Mouse (Mus musculus) thymus, adult 2 months (tissue): ENCODE measurements around the gene Srcap. TPM values are rescaled to one million over a fixed set of nuclear protein-coding genes. Genes with fewer than 3 reads are reported as not detected.
"Not testable (repeated sequence)": the region's sequence is repeated elsewhere in the genome, so short reads cannot be mapped to it uniquely, and the experiment has no call there.

ENCODE experiments used
- DNase-seq: peaks from one replicate; pipeline ENCODE4 v3.0.0; 2021
- H3K27ac ChIP-seq: fragments of 200-500 bp; 2 replicates; pipeline ENCODE4 v1.5.1; 2012; ENCODE audit warnings: low read length, control low read depth; ENCODE audit not compliant: control insufficient read depth, insufficient read depth
- H3K27me3 ChIP-seq: fragments of 200-500 bp; 2 replicates; pipeline ENCODE4 v1.6.1; 2012; ENCODE audit warnings: mild to moderate bottlenecking, low read length, moderate library complexity, mixed read lengths; ENCODE audit not compliant: control insufficient read depth, insufficient read depth
- H3K36me3 ChIP-seq: fragments of 200-500 bp; 2 replicates; pipeline ENCODE4 v1.6.1; 2012; ENCODE audit warnings: mild to moderate bottlenecking, low read length, moderate library complexity; ENCODE audit not compliant: control insufficient read depth, insufficient read depth
- H3K4me1 ChIP-seq: fragments of 200-500 bp; replicated peaks from 2 replicates; pipeline ENCODE4 v1.6.1; 2012; ENCODE audit warnings: low read length; ENCODE audit not compliant: control insufficient read depth, insufficient read depth
- H3K4me3 ChIP-seq: fragments of 200-500 bp; 2 replicates; pipeline ENCODE4 v1.5.1; 2012; ENCODE audit warnings: mild to moderate bottlenecking, low read length, control low read depth, moderate library complexity; ENCODE audit not compliant: control insufficient read depth, insufficient read depth
- CTCF ChIP-seq: fragments of 200-500 bp; IDR thresholded peaks from 2 replicates; pipeline ENCODE4 v1.5.1; 2012; ENCODE audit warnings: mild to moderate bottlenecking, control low read depth, low read length, moderate library complexity, borderline replicate concordance; ENCODE audit not compliant: control insufficient read depth, poor library complexity, insufficient read depth; ENCODE audit errors: extremely low read depth
- POLR2A ChIP-seq: fragments of 200-500 bp; IDR thresholded peaks from 2 replicates; pipeline ENCODE4 v1.6.1; 2012; ENCODE audit warnings: mild to moderate bottlenecking, low read length, control low read depth, moderate library complexity; ENCODE audit not compliant: control insufficient read depth, poor library complexity, insufficient read depth; ENCODE audit errors: extremely low read depth
- WGBS: fragments of 180-500 bp; shearing (Covaris S2); methylation state at CpG from one replicate; pipeline ENCODE4 v1.1.7; 2018; 5-methylcytosine and 5-hydroxymethylcytosine counted together
- polyA plus RNA-seq: library from polyadenylated mRNA; depleted of rRNA; stranded (reverse); fragments of >200 nt; gene quantifications from 2 replicates; pipeline ENCODE4 v1.2.3, GENCODE M21; 2012

Gene Srcap
- polyA plus RNA-seq, 1 experiment, result 92.3 TPM

GRCm38 (mm10) chr7:127489982-127490381 is 21.8 kb upstream of the Srcap start:
- no peaks in the 10 kb centered on the region for H3K4me1 ChIP-seq
- H3K36me3 ChIP-seq, result peaks cover 64% of the 10 kb centered on the region
- DNase-seq, result no peak
- TF ChIP-seq CTCF, result no peak
- TF ChIP-seq POLR2A, result no peak
- WGBS, result over 99% methylated on average over 7 of the region's 7 CpGs
- no peak overlapping the region for H3K4me3 ChIP-seq
- no peak overlapping the region for H3K27ac ChIP-seq
- H3K27me3 ChIP-seq, result no peaks in the 10 kb centered on the region

- peaks cover 46% of the 10 kb centered on the region for H3K36me3 ChIP-seq
- WGBS, result 98% methylated on average over 3 of the region's 3 CpGs
- H3K27me3 ChIP-seq, result no peaks in the 10 kb centered on the region
Measured at GRCm38 (mm10) chr7:127491846-127492245, 19.9 kb upstream of the Srcap start.

GRCm38 (mm10) chr7:127494648-127495047 is 17.1 kb upstream of the Srcap start:
- Histone ChIP-seq H3K27me3 (no peaks in the 10 kb centered on the region), H3K4me1 (no peaks in the 10 kb centered on the region), H3K36me3 (peaks cover 20% of the 10 kb centered on the region), H3K4me3 (no peak overlapping the region), H3K27ac (no peak overlapping the region)
- TF ChIP-seq CTCF (no peak), POLR2A (no peak)
- DNase-seq, result no peak

More at GRCm38 (mm10) chr7:127491846-127492245, 19.9 kb upstream of the Srcap start:
- Histone ChIP-seq H3K4me1 (no peaks in the 10 kb centered on the region), H3K27ac (no peak overlapping the region), H3K4me3 (no peak overlapping the region)
- no peak for DNase-seq
- TF ChIP-seq CTCF (no peak), POLR2A (no peak)

GRCm38 (mm10) chr7:127497382-127497781 is 14.4 kb upstream of the Srcap start:
- 91% methylated on average over 2 of the region's 2 CpGs for WGBS
- no peak for TF ChIP-seq POLR2A
- no peak for TF ChIP-seq CTCF
- Histone ChIP-seq H3K27ac (no peak overlapping the region), H3K27me3 (no peaks in the 10 kb centered on the region), H3K36me3 (no peaks in the 10 kb centered on the region), H3K4me1 (no peaks in the 10 kb centered on the region), H3K4me3 (no peak overlapping the region)
- DNase-seq, result no peak

GRCm38 (mm10) chr7:127498407-127498806 is 13.4 kb upstream of the Srcap start:
- TF ChIP-seq POLR2A, result no peak
- no peak for TF ChIP-seq CTCF
- H3K27ac ChIP-seq, result no peak overlapping the region
- H3K4me1 ChIP-seq, result no peaks in the 10 kb centered on the region
- H3K27me3 ChIP-seq, result no peaks in the 10 kb centered on the region
- DNase-seq, result peak; percentile 64
- WGBS, result 52% methylated on average over 3 of the region's 3 CpGs
- no peaks in the 10 kb centered on the region for H3K36me3 ChIP-seq
- H3K4me3 ChIP-seq, result no peak overlapping the region

GRCm38 (mm10) chr7:127508291-127508690 is 3.5 kb upstream of the Srcap start:
- no peaks in the 10 kb centered on the region for H3K36me3 ChIP-seq
- H3K27ac ChIP-seq, result no peak overlapping the region
- WGBS, result 98% methylated on average over 3 of the region's 3 CpGs
- H3K4me1 ChIP-seq, result no peaks in the 10 kb centered on the region
- DNase-seq, result no peak
- H3K27me3 ChIP-seq, result no peaks in the 10 kb centered on the region
- H3K4me3 ChIP-seq, result no peak overlapping the region
- TF ChIP-seq CTCF (no peak), POLR2A (no peak)

GRCm38 (mm10) chr7:127509830-127510229 is 2.0 kb upstream of the Srcap start:
- H3K4me1 ChIP-seq, H3K27me3 ChIP-seq, DNase-seq, H3K36me3 ChIP-seq, H3K27ac ChIP-seq, H3K4me3 ChIP-seq: not testable (repeated sequence)
- 89% methylated on average over 4 of the region's 4 CpGs for WGBS
